Mouse (Mus musculus): Measurements from ENCODE around the gene Agpat4.
"Not testable (repeated sequence)": the region's sequence is repeated elsewhere in the genome, so short reads cannot be mapped to it uniquely, and the experiment has no call there.

The Agpat4 gene

DNA sequence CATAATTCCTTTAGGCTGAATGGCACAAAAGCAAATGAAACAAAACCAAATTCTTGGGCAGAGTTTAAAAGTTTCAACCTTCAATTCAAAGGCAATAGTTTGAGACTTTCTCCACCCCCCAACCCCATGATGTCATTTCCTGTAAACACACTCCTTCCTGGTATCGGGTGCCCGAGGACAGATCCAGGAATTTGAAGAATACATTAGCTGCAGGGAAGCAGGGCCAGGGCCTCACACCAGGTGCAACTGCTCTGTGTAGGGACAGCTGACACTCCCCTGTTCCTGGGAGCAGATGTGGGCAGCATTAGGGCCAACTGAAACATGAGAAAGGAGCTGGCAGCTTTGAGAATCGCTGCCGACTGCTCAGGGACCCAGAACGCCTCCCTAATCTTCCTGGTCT, 76.6 kb downstream of the Agpat4 start:
- no peak for DNase-seq (ENCODE audit: low spot score)

DNA sequence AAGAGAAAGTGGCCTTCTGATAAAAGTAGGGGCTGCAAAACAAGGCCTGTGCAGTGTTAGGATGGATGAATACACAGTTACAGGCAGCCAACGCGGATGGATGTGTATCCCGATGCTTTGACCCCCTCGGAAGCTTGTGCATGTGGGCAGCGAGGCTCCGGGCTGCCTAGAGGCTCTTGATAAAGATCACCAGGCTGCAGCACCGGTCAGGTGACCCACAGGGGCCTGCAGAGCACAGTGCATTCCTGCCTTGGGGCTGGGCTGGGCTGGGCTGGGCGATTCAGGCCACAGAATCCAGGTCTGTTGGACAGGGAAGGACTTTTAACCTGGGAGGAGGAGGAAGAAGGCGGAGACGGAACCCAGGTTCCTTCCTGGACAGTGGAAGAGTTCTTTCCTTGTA, 77.1 kb downstream of the Agpat4 start:
- DNase-seq (ENCODE audit: low spot score), result no peak

DNA sequence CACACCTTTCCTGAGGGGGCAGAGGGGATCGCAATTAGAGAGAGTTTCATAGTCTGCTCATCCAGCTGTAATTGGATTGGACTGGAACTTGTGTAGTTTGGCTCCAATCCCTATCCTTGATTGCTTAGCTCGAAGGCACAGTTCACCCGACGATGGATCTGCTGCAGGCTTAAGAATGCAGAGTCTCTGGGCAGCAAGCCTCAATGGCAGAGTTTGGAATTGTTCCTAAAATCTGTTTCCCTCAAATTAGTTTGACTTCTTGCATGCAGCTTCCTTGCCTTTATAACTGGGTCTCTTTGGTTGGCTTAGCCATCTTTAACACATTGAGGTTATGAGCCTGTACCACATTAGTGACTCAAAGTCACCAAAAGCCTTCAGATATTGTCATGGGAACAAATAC, 81.4 kb downstream of the Agpat4 start:
- no peak for DNase-seq (ENCODE audit: low spot score)

DNA sequence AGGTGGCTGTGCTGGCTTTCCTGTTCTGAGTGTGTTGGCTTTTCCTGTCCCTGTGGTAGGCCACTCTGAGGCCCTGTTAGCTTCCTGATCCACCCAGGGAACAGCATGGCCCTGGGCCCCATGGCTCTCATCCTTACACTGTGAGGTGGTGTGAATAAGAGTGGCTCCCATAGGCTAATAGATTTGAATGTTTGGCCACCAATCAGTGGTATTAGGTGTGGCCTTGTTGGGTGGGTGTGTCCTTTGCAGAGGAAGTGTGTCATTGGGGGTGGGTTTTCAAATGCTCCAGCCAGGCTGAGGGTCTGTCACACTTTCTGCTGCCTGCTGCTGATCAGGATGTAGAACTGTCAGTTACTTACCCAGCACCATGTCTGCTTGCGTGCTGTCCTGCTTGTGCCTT, 82.6 kb downstream of the Agpat4 start:
- no peak for DNase-seq (ENCODE audit: low spot score)

DNA sequence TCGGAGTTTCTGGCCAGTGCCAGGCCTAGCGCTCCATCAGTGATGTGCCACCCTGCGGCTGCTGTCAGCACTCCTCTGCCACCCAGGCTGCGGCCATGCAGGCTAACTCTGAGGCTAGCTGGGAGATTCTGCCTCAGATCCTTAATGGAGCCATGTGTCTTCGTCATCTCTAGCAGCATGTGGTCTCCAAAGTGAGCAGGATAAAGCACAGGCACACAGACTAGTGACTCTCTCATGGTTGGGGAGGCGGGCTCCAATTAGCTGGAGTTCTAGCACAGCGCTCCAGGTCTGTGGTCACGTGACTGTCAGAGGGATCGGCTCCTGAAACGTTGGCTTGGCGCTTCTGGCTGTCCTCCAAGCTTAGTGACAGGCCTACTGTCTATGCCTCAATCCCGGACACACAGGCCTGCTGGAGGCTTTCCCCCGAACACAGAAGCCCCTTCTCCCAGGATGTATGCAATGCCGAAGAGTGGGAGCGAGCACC, 85.0 kb downstream of the Agpat4 start:
- DNase-seq (ENCODE audit: low spot score), result no peak

DNA sequence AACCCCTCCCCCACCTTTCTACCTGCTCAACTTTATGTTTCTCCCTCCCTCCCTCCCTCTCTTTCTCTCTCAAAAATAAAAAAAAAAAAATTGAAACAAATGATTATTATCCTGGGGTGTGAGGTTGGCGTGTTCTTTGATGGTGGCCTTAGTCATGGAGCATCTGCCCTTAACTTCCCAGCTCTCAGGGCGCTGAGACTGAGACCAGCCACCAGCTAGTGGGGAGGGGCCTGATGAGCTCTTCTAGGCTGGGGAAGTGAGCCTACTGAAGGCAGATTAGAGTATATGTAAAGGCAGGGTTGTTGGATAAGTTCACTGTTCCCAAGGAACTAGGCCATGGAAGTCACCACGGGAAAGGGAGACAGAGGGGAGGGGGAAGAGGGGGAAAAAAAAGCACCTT, 85.7 kb downstream of the Agpat4 start:
- peak; percentile 69 for DNase-seq (ENCODE audit: low spot score)

DNA sequence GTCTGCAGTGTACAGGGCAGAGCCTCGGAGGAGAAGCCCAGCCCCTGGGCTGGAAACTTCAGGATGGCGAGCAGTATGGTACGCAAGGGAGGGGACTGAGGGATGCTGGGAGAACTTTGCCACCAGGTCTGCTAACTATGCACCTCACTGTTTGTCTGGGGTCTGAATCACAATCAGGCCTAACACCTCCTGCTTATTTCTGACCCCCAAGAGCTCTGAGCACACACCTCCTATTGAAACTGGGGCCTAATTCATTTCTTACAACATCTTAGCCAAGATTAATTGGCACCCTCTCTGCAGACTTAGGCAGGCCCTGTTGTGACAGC, 86.1 kb downstream of the Agpat4 start:
- DNase-seq (ENCODE audit: low spot score), result no peak

DNA sequence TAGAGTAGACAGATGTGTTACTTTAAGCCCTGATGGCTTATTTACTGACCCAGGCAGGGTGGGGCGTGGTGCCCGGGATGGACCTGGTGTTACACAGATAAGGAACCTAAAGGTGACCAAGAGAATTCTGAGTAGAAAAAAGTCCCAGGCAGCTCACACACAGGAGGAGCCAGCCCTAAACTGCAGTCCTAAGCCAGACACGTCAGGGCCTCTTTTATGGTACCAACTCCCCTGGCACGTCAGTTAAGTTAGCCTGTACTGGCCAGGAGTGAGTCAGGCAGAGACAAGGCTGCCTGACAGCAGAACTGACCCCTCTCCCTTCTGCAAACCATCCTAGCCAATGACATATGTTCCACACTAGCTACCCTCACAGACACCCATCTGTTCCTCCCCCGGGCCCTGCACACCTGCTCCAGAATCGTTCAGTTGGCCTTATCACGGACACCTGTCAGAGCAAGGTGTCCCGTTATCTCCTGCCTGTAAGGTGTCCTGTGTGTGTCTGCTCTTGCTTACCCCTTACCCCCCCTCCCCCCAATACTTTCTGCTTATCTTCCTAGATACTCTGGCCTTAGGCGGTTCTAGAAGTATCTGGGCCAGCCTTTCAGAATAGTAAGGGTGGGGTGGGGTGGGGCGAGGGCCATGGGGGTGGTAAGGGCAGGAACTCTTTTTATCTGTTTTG, 86.7 kb downstream of the Agpat4 start:
- DNase-seq (ENCODE audit: low spot score), result peak; percentile 90

DNA sequence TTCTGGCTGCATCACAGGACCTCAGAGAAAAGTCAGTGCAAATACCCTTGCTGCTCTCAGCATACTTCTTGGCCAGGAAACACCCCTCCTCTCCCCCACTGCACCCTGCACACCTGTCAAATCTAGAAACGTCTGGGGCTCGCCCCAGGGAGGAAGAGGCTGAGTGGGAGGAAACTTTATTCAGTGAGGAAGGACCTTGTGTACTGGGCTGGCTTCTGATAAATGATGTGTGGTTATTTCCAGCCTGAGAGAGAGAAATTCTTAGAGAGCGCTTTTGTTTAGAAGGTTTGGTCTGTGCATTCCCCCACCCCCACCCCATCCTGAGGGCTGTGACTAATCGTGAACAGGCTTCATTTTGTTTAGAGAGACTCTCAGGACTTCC, 87.2 kb downstream of the Agpat4 start:
- no peak for DNase-seq (ENCODE audit: low spot score)

DNA sequence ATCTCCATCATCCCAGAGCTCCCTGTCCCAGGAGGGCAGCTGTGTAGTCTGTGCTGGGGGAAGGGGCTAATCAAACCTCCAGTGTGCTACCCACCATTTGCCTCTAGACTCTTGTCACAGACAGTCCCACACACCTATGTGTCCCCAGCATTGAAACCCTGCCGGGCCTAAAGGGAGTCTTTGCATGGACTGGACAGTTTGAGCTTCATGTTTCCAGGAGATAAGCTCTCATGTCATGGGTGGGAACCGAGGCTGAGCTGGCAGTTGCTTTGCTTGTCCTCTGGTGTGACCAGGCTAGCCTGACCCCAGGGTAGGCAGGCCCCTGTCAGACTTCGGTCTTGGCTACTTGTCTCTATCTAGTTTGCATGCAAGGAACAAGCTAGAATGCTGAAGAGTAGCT, 87.7 kb downstream of the Agpat4 start:
- peak; percentile 74 for DNase-seq (ENCODE audit: low spot score)

DNA sequence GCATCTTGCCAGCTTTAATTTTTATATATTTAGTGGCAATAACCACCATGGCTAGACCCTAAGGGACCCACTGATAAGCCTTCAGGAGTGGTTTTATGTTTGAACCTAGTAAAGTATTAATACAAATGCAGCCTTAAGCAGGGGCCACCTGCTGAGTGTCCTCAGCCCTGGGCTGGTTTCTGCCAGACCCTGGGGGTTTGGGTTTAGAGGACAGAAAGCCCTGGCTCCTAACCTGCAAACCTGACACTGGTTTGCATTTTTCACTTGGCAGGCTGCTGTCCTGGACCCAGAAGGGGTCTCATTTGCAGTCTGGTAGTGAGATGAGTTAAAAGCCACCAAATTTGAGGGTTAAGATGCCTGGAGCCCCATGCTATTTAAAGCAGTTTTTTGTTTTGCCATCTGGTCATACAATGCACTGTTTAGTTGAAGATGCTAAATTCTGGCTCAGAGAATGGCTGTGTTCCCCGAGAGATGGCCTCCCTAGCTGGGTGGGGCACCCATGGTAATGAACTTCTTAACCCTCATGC, 88.6 kb downstream of the Agpat4 start:
- no peak for DNase-seq (ENCODE audit: low spot score)

DNA sequence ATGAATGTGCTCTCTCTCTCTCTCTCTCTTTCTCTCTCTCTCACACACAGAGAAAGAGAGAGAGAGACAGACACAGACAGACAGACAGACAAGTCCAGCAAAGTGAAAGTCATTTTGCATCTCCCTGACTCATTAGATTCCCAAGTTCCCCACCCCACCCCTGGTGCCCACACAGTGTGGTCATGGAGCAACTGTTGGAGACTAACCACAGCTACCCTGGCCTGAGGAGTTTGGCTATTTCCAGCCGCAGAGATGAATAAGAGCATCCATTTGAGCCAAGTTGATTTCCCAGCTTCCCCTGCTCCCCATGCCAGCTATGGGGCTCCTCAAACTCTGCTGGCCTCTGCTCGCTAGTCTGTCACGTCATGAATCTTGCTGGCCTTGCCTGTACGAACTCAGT, 91.0 kb downstream of the Agpat4 start:
- DNase-seq (ENCODE audit: low spot score), result no peak

DNA sequence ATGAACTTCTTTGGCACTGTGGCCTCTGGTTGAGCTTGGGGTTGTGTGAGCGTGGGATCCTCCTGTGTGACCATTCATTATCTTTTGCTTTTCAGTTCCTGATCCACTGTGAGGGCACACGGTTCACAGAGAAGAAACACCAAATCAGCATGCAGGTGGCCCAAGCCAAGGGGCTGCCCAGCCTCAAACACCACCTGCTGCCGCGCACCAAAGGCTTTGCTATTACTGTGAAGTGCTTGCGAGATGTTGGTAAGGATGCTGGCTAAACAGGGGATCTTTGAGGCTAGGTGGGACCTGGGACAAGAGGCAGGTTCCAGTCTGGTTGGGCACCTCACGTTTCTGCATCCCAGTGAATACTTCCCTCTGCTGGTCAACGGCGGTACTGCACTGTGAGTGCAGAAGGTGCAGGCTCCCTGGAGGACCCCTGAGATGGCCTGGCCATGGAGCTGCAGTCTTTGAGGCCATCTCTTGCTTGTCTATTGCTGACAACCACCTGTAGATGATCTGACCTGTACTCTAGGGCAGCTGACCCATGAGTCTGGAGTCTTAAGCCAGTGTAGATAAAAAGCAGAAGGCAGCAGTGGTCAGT, 92.1 kb downstream of the Agpat4 start:
- peak; percentile 87 for DNase-seq (ENCODE audit: low spot score)

DNA sequence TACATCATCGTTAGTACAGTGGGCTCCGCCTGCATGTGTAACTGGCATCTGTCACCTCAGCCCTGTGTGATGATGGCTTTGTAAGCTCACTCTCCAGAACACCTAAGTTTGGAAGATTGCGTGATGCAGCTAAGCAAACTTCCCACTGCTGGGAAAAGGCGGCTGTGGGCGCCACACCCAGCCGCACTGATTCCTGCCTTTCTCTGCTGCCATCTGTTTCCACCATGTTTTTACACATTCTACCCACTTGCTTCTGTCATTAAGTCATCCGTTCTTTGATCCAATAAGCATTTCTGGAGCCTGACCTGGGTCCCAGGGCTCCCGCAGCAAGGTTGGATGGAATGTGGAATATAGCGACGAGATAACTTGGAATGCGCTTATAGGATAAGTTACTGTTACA, 93.4 kb downstream of the Agpat4 start:
- DNase-seq (ENCODE audit: low spot score), result no peak

DNA sequence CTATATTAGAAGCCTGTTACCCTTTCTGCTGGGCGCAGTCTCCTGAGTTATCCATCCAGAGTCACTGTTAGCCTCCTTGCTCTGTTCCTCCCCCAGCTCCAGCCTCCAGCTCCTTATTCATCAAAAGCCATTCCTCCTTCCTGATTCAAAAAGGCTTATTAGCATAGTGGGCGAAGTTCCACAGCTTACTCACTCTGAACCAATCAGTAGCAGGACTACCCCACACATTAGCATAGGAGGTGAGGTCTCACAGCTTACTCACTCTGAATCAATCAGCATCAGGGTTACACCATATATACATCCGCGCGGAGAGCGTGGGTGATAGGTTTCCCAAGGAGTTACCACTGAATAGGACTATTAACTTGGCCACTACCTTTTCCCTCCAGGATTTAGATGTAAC, 93.8 kb downstream of the Agpat4 start:
- DNase-seq (ENCODE audit: low spot score), result no peak

DNA sequence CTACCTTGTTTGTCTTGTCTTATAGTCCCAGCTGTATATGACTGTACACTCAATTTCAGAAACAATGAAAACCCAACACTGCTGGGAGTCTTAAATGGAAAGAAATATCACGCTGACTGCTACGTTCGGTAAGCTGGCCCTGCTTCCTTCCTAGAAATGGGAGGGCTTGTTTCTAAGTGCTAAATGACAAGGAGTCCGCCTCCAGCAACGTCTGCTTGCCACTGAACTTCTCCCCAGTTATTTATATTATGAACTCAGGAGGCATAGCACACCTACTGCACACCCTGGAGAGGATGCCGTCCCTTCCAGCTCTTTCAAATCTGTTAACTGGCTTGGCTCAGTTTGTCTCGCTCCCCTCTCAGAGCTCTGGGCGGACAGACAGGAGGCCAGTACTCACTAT, 94.9 kb downstream of the Agpat4 start:
- no peak for DNase-seq (ENCODE audit: low spot score)

DNA sequence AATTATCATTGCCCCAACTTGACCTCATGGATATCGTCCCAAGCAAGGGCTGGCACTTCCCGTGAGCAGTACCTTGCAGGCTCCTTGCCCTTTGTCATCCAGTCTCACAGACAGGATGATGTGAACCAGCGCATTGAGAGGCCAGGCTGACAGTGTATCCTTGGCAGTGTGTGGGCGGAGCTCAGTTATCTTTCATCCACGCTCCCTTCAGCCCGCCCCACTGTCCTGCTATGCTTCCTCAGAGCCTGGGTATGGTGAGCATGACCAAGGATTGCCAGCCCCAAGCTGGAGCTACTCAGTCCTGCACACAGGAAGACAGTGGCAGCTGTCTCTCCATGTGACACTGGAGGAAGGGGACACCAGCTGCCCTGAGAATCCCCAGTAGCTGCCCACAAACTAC, 97.7 kb downstream of the Agpat4 start:
- peak; percentile 62 for DNase-seq (ENCODE audit: low spot score)

DNA sequence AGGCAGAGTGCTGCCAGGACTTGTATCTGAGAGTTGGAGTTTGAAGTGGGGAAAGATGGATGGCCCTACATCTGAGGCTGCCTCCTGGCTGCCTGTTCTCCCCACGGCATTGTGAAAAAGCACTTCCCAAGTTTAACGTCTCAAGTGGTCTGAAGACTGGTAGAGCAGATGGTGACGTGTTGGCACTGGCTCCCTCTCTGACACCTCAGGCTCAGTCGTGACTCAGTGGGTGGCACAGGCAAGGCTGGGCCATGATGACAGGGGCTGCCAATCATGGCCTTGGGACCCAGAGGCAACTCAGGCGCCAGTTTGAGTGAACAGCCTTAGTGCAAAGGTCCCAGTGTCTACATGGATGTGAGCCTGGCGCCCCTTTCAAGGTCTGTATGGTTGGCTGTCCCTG, 103.4 kb downstream of the Agpat4 start:
- no peak for DNase-seq (ENCODE audit: low spot score)

DNA sequence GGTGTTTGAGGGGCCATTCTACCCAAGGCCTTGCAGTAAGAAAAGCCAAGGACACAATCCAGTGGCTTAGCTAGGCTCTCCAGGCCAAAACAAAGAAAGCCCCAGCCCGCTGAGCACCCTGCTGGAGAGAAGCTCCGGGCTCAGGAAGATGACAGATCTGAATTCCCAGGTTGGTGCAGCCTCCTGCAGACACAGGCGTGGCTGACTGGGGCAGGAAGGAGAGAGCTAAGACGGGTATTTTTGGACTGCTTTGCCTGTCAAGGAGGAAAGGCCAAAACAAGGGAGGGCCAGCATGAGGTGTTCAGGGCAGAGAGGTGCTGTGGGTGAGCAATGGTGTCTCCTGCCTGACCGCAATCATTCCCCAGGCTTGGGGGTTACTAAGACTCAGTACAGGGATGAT, 105.2 kb downstream of the Agpat4 start:
- no peak for DNase-seq (ENCODE audit: low spot score)

DNA sequence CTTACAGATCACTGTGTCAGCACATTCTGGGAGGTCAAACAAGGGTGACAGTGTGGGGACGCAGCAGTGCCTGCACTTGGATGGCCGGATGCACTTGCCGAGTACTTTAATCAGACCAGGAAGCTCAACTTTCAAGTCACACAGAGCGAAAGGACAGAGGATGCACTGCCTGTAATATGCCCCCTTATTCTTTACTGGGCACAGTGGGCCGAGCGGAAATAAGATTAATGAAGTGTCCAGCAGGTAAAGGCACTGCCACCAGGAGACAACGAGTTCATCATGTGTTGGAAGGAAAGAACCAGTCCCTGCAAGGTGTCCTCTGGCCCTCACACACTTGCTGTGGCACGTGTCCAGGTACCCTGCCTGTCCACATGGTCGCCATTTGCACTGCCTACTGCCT, 105.6 kb downstream of the Agpat4 start:
- no peak for DNase-seq (ENCODE audit: low spot score)

DNA sequence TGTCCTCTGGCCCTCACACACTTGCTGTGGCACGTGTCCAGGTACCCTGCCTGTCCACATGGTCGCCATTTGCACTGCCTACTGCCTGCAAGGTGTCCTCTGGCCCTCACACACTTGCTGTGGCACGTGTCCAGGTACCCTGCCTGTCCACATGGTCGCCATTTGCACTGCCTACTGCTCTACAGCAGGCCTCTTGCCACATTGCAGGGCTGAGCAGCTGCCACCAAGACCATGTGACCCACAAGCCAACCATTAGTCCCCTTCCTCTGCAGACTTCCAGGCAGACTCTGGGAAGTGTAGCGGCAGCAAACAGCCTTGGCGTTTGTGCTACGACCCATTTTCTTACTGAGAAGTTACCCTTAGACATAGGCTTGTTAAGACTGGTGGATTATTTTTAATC, 106.0 kb downstream of the Agpat4 start:
- not testable (repeated sequence) for DNase-seq (ENCODE audit: low spot score)

DNA sequence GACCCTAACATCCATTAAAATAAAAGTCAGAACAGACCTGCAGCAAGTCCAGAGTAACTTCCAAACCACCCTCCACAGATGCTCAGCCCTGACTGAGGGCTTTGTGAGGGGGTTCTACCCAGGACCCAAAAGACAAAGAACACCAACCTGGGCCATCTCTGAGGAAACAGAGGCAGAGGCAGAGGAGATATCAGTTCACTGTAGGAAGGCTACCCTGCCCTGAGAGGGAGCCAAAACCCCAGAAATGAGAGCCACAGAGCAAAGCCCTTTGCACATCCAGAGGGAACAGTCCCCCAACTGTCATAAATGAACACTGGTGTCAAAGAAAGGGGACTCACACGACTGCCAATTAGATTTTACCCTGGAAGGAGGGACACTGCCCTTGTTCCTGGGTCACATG, 106.7 kb downstream of the Agpat4 start:
- no peak for DNase-seq (ENCODE audit: low spot score)

DNA sequence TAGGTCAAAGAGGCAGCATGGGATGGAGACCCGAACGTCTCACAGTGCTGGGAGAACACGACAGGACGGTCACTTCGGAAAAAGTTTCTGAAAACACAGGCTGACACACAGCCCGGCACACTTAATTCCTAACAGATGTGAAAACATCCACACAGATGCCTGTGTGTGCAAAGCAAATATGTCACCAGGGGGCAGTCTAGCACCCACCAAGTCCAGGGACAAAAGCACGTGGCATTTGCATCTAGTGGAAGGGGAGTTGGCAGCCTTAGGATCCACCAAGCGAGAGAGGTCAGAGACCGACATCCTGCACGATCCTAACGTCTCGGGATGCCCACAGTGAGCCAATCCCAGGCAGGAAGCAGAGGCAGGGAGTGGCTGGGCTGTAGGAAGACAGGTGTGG, 108.0 kb downstream of the Agpat4 start:
- DNase-seq (ENCODE audit: low spot score), result no peak

DNA sequence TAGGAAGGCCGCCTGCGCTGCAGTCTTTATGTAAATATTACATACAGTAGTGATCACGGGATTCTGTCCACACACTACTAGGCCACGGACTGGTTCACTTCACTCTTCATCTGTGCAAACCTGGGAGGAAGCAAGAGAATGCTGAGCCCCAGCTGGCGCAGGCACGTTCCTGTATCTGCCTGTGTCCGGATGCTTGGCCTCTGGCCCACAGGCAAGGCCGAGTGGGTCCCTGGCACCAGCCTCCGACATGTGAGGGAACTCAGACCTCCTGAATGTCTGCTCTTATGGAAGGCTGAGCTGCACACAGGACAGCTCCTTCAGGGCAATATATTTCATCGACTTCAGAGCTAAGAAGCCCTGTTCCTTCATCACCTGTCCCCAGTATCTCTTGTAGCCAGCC, 109.5 kb downstream of the Agpat4 start:
- DNase-seq (ENCODE audit: low spot score), result no peak
